Mouse (Mus musculus): Measurements from ENCODE around the gene Parp8.

- no peak for TF ChIP-seq CTCF (IDR thresholded peaks at IDR 0.05; ENCODE audit: borderline replicate concordance, extremely low read depth, insufficient read depth, insufficient read length)
- TF ChIP-seq POLR2A (IDR thresholded peaks at IDR 0.05; ENCODE audit: borderline replicate concordance, extremely low read depth, insufficient read depth, insufficient read length, poor library complexity, severe bottlenecking), result no peak
These were observed 78.8 kb downstream of the Parp8 start for GRCm38 (mm10) chr13:116946566-116946965.
